Mouse (Mus musculus): Measurements from ENCODE around the gene Dohh. TPM values are rescaled to one million over a fixed set of nuclear protein-coding genes. Genes with fewer than 3 reads are reported as not detected.

Dohh gene
- polyA plus RNA-seq, 1 experiment from 2014 or later: 61.0 TPM

DNA sequence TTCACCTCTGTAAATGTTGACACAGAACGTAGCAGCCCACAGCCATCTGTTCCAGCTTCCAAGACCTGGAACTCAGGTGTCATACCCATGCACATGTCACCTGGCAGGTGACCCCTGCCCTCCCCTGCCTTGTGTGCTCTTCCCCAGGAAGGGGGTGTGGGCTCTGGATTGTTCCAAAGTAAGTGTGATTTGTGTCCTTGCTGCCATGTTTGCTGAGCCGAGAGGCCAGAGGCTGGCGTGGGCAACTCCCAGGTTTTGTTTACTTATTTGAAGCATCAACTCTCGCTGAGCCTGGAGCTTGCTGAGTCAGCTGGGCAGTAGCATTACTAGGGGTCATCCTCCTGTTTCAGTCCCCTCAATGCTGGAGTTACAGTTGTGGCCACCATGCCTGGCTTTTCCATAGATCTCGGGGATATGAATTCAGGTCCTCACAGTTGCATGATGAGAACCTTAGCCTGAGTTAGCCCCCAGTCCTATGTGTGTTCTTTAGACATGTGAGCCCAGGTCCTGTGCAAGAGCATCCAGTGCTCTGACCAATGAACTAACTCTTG is 4.4 kb downstream of the Dohh start, which contains the start of gene Gm48552:
Gene Gm48552, plus strand, starts transcription at position 501 of the 551 bp plus-strand sequence.
- ATAC-seq (replicated peaks; ENCODE audit: low FRiP score): no peak
- H3K4me2 ChIP-seq (ENCODE audit: low read depth, low read length, severe bottlenecking): no peak within 1 kb of the TSS
- DNase-seq (ENCODE audit: low spot score): no peak
- H3K27ac ChIP-seq (ENCODE audit: low read depth, low read length): no peak within 1 kb of the TSS
- H3K9me3 ChIP-seq (ENCODE audit: control insufficient read depth, low read length): no peaks in the 10 kb centered on the region
- H3K4me3 ChIP-seq (ENCODE audit: low read depth, low read length): no peak within 1 kb of the TSS
- WGBS: 95% methylated on average over 5 of the region's 5 CpGs
- H3K36me3 ChIP-seq (ENCODE audit: control insufficient read depth, insufficient read depth, low read length): peaks cover 2% of the 10 kb centered on the region; the same call in 1 of the 2 replicates
- peaks cover 11% of the 10 kb centered on the region for H3K4me1 ChIP-seq (replicated peaks; ENCODE audit: control insufficient read depth, insufficient read depth, low read length)
- no peak within 1 kb of the TSS for H3K9ac ChIP-seq (ENCODE audit: low read length)
- no peaks in the 10 kb centered on the region for H3K27me3 ChIP-seq (ENCODE audit: control insufficient read depth, insufficient read depth, low read length)

GRCm38 (mm10) chr10:81389373-81389772 is 5.1 kb downstream of the Dohh start:
- no peak overlapping the region for H3K9ac ChIP-seq (ENCODE audit: low read length)

GRCm38 (mm10) chr10:81389801-81390677 is 5.8 kb downstream of the Dohh start:
- Histone ChIP-seq H3K4me1 (replicated peaks; ENCODE audit: control insufficient read depth, insufficient read depth, low read length) (peaks cover 8% of the 10 kb centered on the region), H3K27me3 (ENCODE audit: control insufficient read depth, insufficient read depth, low read length) (no peaks in the 10 kb centered on the region), H3K27ac (ENCODE audit: low read depth, low read length) (no peak overlapping the region), H3K4me2 (ENCODE audit: low read depth, low read length, severe bottlenecking) (no peak overlapping the region), H3K36me3 (ENCODE audit: control insufficient read depth, insufficient read depth, low read length) (peaks cover 2% of the 10 kb centered on the region; the same call in 1 of the 2 replicates), H3K4me3 (ENCODE audit: low read depth, low read length) (no peak overlapping the region), H3K9me3 (ENCODE audit: control insufficient read depth, low read length) (no peaks in the 10 kb centered on the region), H3K9ac (ENCODE audit: low read length) (no peak overlapping the region)
- 59% methylated on average over 23 of the region's 23 CpGs for WGBS
- ATAC-seq (replicated peaks; ENCODE audit: low FRiP score) (peak; percentile 66; the same call in 1 of the 2 replicates), DNase-seq (ENCODE audit: low spot score) (peak; percentile 89)

More at GRCm38 (mm10) chr10:81389373-81389772, 5.1 kb downstream of the Dohh start:
- H3K4me1 ChIP-seq (replicated peaks; ENCODE audit: control insufficient read depth, insufficient read depth, low read length): peaks cover 11% of the 10 kb centered on the region
- H3K4me2 ChIP-seq (ENCODE audit: low read depth, low read length, severe bottlenecking): no peak overlapping the region
- H3K4me3 ChIP-seq (ENCODE audit: low read depth, low read length): no peak overlapping the region
- no peaks in the 10 kb centered on the region for H3K9me3 ChIP-seq (ENCODE audit: control insufficient read depth, low read length)
- no peaks in the 10 kb centered on the region for H3K27me3 ChIP-seq (ENCODE audit: control insufficient read depth, insufficient read depth, low read length)
- WGBS: 66% methylated on average over 3 of the region's 3 CpGs
- DNase-seq (ENCODE audit: low spot score): no peak
- H3K36me3 ChIP-seq (ENCODE audit: control insufficient read depth, insufficient read depth, low read length): peaks cover 2% of the 10 kb centered on the region; the same call in 1 of the 2 replicates
- ATAC-seq (replicated peaks; ENCODE audit: low FRiP score): no peak
- H3K27ac ChIP-seq (ENCODE audit: low read depth, low read length): no peak overlapping the region

DNA sequence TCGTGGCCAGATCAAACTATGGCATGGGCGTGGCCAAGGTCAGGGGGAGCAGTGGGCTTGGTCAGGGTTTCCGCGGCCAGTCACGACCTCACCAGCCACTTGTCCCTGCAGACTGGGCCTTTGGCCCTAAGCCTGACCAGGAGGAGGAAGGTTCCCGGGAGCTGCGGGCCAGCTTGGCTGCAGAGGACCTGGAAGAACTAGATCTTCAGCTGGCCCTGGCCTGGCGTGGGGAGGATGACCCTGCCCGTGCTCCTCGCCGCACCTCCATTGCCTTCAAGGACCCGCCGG is 6.4 kb downstream of the Dohh start:
- Histone ChIP-seq H3K4me1 (replicated peaks; ENCODE audit: control insufficient read depth, insufficient read depth, low read length) (peaks cover 5% of the 10 kb centered on the region; the same call in 1 of the 2 replicates), H3K27me3 (ENCODE audit: control insufficient read depth, insufficient read depth, low read length) (no peaks in the 10 kb centered on the region), H3K4me2 (ENCODE audit: low read depth, low read length, severe bottlenecking) (no peak overlapping the region), H3K27ac (ENCODE audit: low read depth, low read length) (no peak overlapping the region), H3K9ac (ENCODE audit: low read length) (no peak overlapping the region), H3K36me3 (ENCODE audit: control insufficient read depth, insufficient read depth, low read length) (peaks cover 2% of the 10 kb centered on the region; the same call in 1 of the 2 replicates), H3K9me3 (ENCODE audit: control insufficient read depth, low read length) (no peaks in the 10 kb centered on the region), H3K4me3 (ENCODE audit: low read depth, low read length) (no peak overlapping the region)
- 90% methylated on average over 13 of the region's 13 CpGs for WGBS
- no peak for DNase-seq (ENCODE audit: low spot score)
- ATAC-seq (replicated peaks; ENCODE audit: low FRiP score): no peak

- DNase-seq (ENCODE audit: low spot score): no peak
- no peaks in the 10 kb centered on the region for H3K9me3 ChIP-seq (ENCODE audit: control insufficient read depth, low read length)
- peaks cover 3% of the 10 kb centered on the region for H3K4me1 ChIP-seq (replicated peaks; ENCODE audit: control insufficient read depth, insufficient read depth, low read length)
- H3K4me3 ChIP-seq (ENCODE audit: low read depth, low read length): no peak overlapping the region
- WGBS: 81% methylated on average over 6 of the region's 6 CpGs
- H3K4me2 ChIP-seq (ENCODE audit: low read depth, low read length, severe bottlenecking): no peak overlapping the region
- H3K27me3 ChIP-seq (ENCODE audit: control insufficient read depth, insufficient read depth, low read length): no peaks in the 10 kb centered on the region
- peaks cover 2% of the 10 kb centered on the region; the same call in 1 of the 2 replicates for H3K36me3 ChIP-seq (ENCODE audit: control insufficient read depth, insufficient read depth, low read length)
- ATAC-seq (replicated peaks; ENCODE audit: low FRiP score): no peak
- no peak overlapping the region for H3K27ac ChIP-seq (ENCODE audit: low read depth, low read length)
- no peak overlapping the region for H3K9ac ChIP-seq (ENCODE audit: low read length)
These were observed 8.0 kb downstream of the Dohh start for GRCm38 (mm10) chr10:81392270-81392669.

- Histone ChIP-seq H3K4me2 (ENCODE audit: low read depth, low read length, severe bottlenecking) (peak within 1 kb of the TSS; percentile 34; the same call in 1 of the 2 replicates), H3K36me3 (ENCODE audit: control insufficient read depth, insufficient read depth, low read length) (peaks cover 2% of the 10 kb centered on the region; the same call in 1 of the 2 replicates), H3K27ac (ENCODE audit: low read depth, low read length) (no peak within 1 kb of the TSS), H3K9ac (ENCODE audit: low read length) (peak within 1 kb of the TSS; percentile 3; the same call in 1 of the 2 replicates), H3K9me3 (ENCODE audit: control insufficient read depth, low read length) (no peaks in the 10 kb centered on the region), H3K4me1 (replicated peaks; ENCODE audit: control insufficient read depth, insufficient read depth, low read length) (peaks cover 3% of the 10 kb centered on the region), H3K4me3 (ENCODE audit: low read depth, low read length) (peak within 1 kb of the TSS; percentile 1; the same call in 1 of the 2 replicates), H3K27me3 (ENCODE audit: control insufficient read depth, insufficient read depth, low read length) (no peaks in the 10 kb centered on the region)
- 71% methylated on average over 14 of the region's 14 CpGs for WGBS
- no peak for DNase-seq (ENCODE audit: low spot score)
- ATAC-seq (replicated peaks; ENCODE audit: low FRiP score): no peak
These were observed 8.6 kb downstream of the Dohh start, which contains the start of gene Smim24 for GRCm38 (mm10) chr10:81392781-81393185. Gene Smim24 (plus strand): TSS chr10:81393051.

- Histone ChIP-seq H3K27me3 (ENCODE audit: control insufficient read depth, insufficient read depth, low read length) (no peaks in the 10 kb centered on the region), H3K9ac (ENCODE audit: low read length) (peak overlapping the region; percentile 3; the same call in 1 of the 2 replicates), H3K9me3 (ENCODE audit: control insufficient read depth, low read length) (no peaks in the 10 kb centered on the region), H3K4me3 (ENCODE audit: low read depth, low read length) (peak overlapping the region; percentile 1; the same call in 1 of the 2 replicates), H3K4me2 (ENCODE audit: low read depth, low read length, severe bottlenecking) (peak overlapping the region; percentile 34; the same call in 1 of the 2 replicates), H3K27ac (ENCODE audit: low read depth, low read length) (no peak overlapping the region), H3K36me3 (ENCODE audit: control insufficient read depth, insufficient read depth, low read length) (no peaks in the 10 kb centered on the region), H3K4me1 (replicated peaks; ENCODE audit: control insufficient read depth, insufficient read depth, low read length) (peaks cover 3% of the 10 kb centered on the region)
- ATAC-seq (replicated peaks; ENCODE audit: low FRiP score): no peak
- DNase-seq (ENCODE audit: low spot score): no peak
- WGBS: 5% methylated on average over 19 of the region's 19 CpGs
These were observed 9.3 kb downstream of the Dohh start for GRCm38 (mm10) chr10:81393456-81394063.

DNA sequence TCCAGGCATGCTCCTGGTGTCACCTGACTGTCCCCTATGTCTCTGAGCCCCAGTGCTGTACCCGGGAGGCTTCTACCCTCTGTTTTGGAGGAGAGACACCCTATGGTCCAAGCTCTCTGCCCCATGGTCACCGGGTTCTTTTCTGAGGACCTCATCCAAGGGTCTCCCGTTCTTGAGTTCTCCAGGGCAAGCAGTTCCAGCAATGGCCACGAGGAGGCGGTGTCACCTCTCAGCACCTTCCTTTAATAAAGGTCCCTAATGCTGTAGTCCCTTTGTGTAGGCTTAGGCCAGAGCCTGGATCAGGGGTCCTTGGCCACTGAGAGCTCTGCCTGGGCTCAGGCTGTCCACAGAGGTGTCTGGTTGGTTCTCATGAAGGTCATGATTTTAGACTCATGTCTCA is 10.9 kb downstream of the Dohh start:
- H3K36me3 ChIP-seq (ENCODE audit: control insufficient read depth, insufficient read depth, low read length): no peaks in the 10 kb centered on the region
- DNase-seq (ENCODE audit: low spot score) (peak; percentile 89), ATAC-seq (replicated peaks; ENCODE audit: low FRiP score) (peak; percentile 45; the same call in 1 of the 2 replicates)
- no peak overlapping the region for H3K4me3 ChIP-seq (ENCODE audit: low read depth, low read length)
- no peak overlapping the region for H3K27ac ChIP-seq (ENCODE audit: low read depth, low read length)
- H3K27me3 ChIP-seq (ENCODE audit: control insufficient read depth, insufficient read depth, low read length): no peaks in the 10 kb centered on the region
- H3K4me1 ChIP-seq (replicated peaks; ENCODE audit: control insufficient read depth, insufficient read depth, low read length): peaks cover 3% of the 10 kb centered on the region
- 18% methylated on average over 5 of the region's 5 CpGs for WGBS
- no peak overlapping the region for H3K4me2 ChIP-seq (ENCODE audit: low read depth, low read length, severe bottlenecking)
- no peak overlapping the region for H3K9ac ChIP-seq (ENCODE audit: low read length)
- no peaks in the 10 kb centered on the region for H3K9me3 ChIP-seq (ENCODE audit: control insufficient read depth, low read length)
